Mouse (Mus musculus): ENCODE results near the gene Siglech. TPM values are rescaled to one million over a fixed set of nuclear protein-coding genes. Genes with fewer than 3 reads are reported as not detected.

The Siglech gene
- total and polyA plus RNA-seq, 3 experiments = not detected

GRCm38 (mm10) chr7:55722673-55723072 lies 45.3 kb upstream of the Siglech start:
- Histone ChIP-seq H3K4me1 (ENCODE audit: control insufficient read depth in 1 of 2, insufficient read depth in 2 of 2, low read length in 2 of 2) (no peaks in the 10 kb centered on the region), H3K4me3 (ENCODE audit: control insufficient read depth in 1 of 2, insufficient read depth in 1 of 2, low read depth in 2 of 2, low read length in 2 of 2) (no peak overlapping the region), H3K9ac (ENCODE audit: control insufficient read depth, low read depth, low read length, poor library complexity, severe bottlenecking) (no peak overlapping the region), H3K27me3 (ENCODE audit: control insufficient read depth in 1 of 2, insufficient read depth in 2 of 2, low read length in 2 of 2) (no peaks in the 10 kb centered on the region), H3K36me3 (ENCODE audit: control insufficient read depth in 1 of 2, insufficient read depth in 2 of 2, low read length in 2 of 2) (no peaks in the 10 kb centered on the region), H3K27ac (ENCODE audit: control insufficient read depth, low read depth, low read length) (no peak overlapping the region), H3K9me3 (replicated peaks; ENCODE audit: insufficient read depth, low read length) (no peaks in the 10 kb centered on the region), H3K79me2 (ENCODE audit: control insufficient read depth, insufficient read depth, low read length, poor library complexity) (no peaks in the 10 kb centered on the region)
- DNase-seq (ENCODE audit: low read depth, low spot score) = no peak
- no peak for TF ChIP-seq GABPA (IDR thresholded peaks at IDR 0.05; ENCODE audit: low read depth, low read length)
- no peak for TF ChIP-seq CHD2 (IDR thresholded peaks at IDR 0.05; ENCODE audit: low read length)
- no peak for TF ChIP-seq MEF2A (IDR thresholded peaks at IDR 0.05; ENCODE audit: extremely low read depth, insufficient replicate concordance, low read depth, low read length, poor library complexity, severe bottlenecking)
- TF ChIP-seq MYB (IDR thresholded peaks at IDR 0.05; ENCODE audit: low read depth, low read length) = no peak
- TF ChIP-seq NRF1 (IDR thresholded peaks at IDR 0.05; ENCODE audit: insufficient read depth, low read depth, low read length, poor library complexity, severe bottlenecking) = no peak
- no peak for TF ChIP-seq UBTF (IDR thresholded peaks at IDR 0.05; ENCODE audit: borderline replicate concordance, insufficient read depth, low read depth, low read length)
- TF ChIP-seq ZC3H11A (IDR thresholded peaks at IDR 0.05; ENCODE audit: low read depth, low read length) = no peak
- no peak for TF ChIP-seq KAT2A (conservative IDR thresholded peaks at IDR 0.05; ENCODE audit: low read depth, low read length)
- no peak for TF ChIP-seq MAX (IDR thresholded peaks at IDR 0.05; ENCODE audit: low read length)
- TF ChIP-seq ETS1 (IDR thresholded peaks at IDR 0.05; ENCODE audit: low read depth, low read length) = no peak
- no peak for TF ChIP-seq MYC (IDR thresholded peaks at IDR 0.05; ENCODE audit: low read depth, low read length)
- TF ChIP-seq JUND (IDR thresholded peaks at IDR 0.05; ENCODE audit: low read depth, low read length) = no peak

DNA sequence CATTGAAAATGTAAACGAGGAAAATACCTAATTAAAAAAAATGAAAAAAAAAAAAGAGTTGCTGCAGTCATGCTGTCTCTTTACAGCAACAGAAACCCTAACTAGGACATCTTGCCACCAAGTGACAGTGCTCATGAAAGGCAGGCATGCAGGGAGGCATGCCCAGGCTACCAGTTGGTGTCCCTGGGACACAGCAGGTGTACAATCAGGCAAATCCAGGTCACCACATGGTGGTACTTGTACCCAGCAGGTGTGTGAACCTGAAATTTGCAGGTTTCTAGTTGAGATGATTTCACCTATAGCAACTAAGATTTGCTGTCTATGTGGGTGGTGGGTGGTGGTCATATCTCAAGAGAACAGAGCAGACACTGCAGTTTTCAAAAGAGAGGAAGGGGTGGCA lies 39.1 kb upstream of the Siglech start:
- TF ChIP-seq MAZ (IDR thresholded peaks at IDR 0.05; ENCODE audit: low read depth, low read length) (no peak), POLR2A (IDR thresholded peaks at IDR 0.05; ENCODE audit: control insufficient read depth in 1 of 2, insufficient read depth in 1 of 2, low read depth in 1 of 2, low read length in 2 of 2, poor library complexity in 1 of 2) (no peak), SIN3A (IDR thresholded peaks at IDR 0.05; ENCODE audit: low read length) (no peak), POLR2AphosphoS2 (IDR thresholded peaks at IDR 0.05; ENCODE audit: low read length) (no peak), MAFK (IDR thresholded peaks at IDR 0.05; ENCODE audit: borderline replicate concordance, low read depth, low read length) (no peak), E2F4 (IDR thresholded peaks at IDR 0.05; ENCODE audit: borderline replicate concordance, low read depth, low read length) (no peak), CHD2 (IDR thresholded peaks at IDR 0.05; ENCODE audit: low read length) (no peak), HCFC1 (IDR thresholded peaks at IDR 0.05; ENCODE audit: low read depth, low read length) (no peak), ETS1 (IDR thresholded peaks at IDR 0.05; ENCODE audit: low read depth, low read length) (no peak), ELF1 (IDR thresholded peaks at IDR 0.05; ENCODE audit: low read depth, low read length) (no peak), ZNF384 (IDR thresholded peaks at IDR 0.05; ENCODE audit: low read depth, low read length) (no peak), RAD21 (IDR thresholded peaks at IDR 0.05; ENCODE audit: low read depth, low read length) (no peak), CTCF (IDR thresholded peaks at IDR 0.05 in 2 of 3, conservative IDR thresholded peaks at IDR 0.05 in 1 of 3; ENCODE audit: control insufficient read depth in 1 of 3, insufficient read depth in 1 of 3, low read depth in 2 of 3, low read length in 3 of 3, poor library complexity in 1 of 3, severe bottlenecking in 1 of 3) (no peak)
- H3K4me3 ChIP-seq (ENCODE audit: control insufficient read depth in 1 of 2, insufficient read depth in 1 of 2, low read depth in 2 of 2, low read length in 2 of 2) = no peak overlapping the region
- DNase-seq (ENCODE audit: low read depth, low spot score) = no peak
- no peaks in the 10 kb centered on the region for H3K4me1 ChIP-seq (ENCODE audit: control insufficient read depth in 1 of 2, insufficient read depth in 2 of 2, low read length in 2 of 2)
- H3K27me3 ChIP-seq (ENCODE audit: control insufficient read depth in 1 of 2, insufficient read depth in 2 of 2, low read length in 2 of 2) = no peaks in the 10 kb centered on the region; a peak in 1 of 4 replicates
- H3K9ac ChIP-seq (ENCODE audit: control insufficient read depth, low read depth, low read length, poor library complexity, severe bottlenecking) = no peak overlapping the region
- H3K9me3 ChIP-seq (replicated peaks; ENCODE audit: insufficient read depth, low read length) = no peaks in the 10 kb centered on the region
- H3K27ac ChIP-seq (ENCODE audit: control insufficient read depth, low read depth, low read length) = no peak overlapping the region
- H3K79me2 ChIP-seq (ENCODE audit: control insufficient read depth, insufficient read depth, low read length, poor library complexity) = no peaks in the 10 kb centered on the region
- no peaks in the 10 kb centered on the region for H3K36me3 ChIP-seq (ENCODE audit: control insufficient read depth in 1 of 2, insufficient read depth in 2 of 2, low read length in 2 of 2)
